Mouse (Mus musculus): ENCODE data around the gene Itpa. TPM values are rescaled to one million over a fixed set of nuclear protein-coding genes. Genes with fewer than 3 reads are reported as not detected.

The Itpa gene
- total RNA-seq (2023): 10.2 and 10.3 TPM in 2 replicates

GRCm38 (mm10) chr2:130667559-130667958, at the start of gene Itpa:
TSS of gene Itpa (plus strand) at chr2:130667610.

GRCm38 (mm10) chr2:130629839-130630203, 37.6 kb upstream of the Itpa start, which contains the start of the genes Fastkd5 and Ubox5:
TSS of gene Fastkd5 (minus strand) at chr2:130630027.
TSS of gene Ubox5 (minus strand) at chr2:130630038.

GRCm38 (mm10) chr2:130642684-130643369, 24.6 kb upstream of the Itpa start, which contains the start of gene Lzts3:
TSS of gene Lzts3 (minus strand) at chr2:130642803.

GRCm38 (mm10) chr2:130664102-130664701, 3.2 kb upstream of the Itpa start, which contains the start of gene Ddrgk1:
TSS of gene Ddrgk1 (minus strand) at chr2:130664659.

GRCm38 (mm10) chr2:130697153-130697810, 29.9 kb downstream of the Itpa start, which contains the start of gene Slc4a11:
TSS of gene Slc4a11 (minus strand) at chr2:130697519.

Other genes with a start within 250 kb of the Itpa start
- 53.6 and 89.6 TPM in 2 replicates for gene Vps16, start 243.3 kb upstream of the Itpa start, total RNA-seq (2023)
- 14.1 and 17.0 TPM in 2 replicates for gene Pced1a, start 242.9 kb upstream of the Itpa start, total RNA-seq (2023)
- gene Ptpra, start 217.3 kb upstream of the Itpa start, total RNA-seq (2023): 66.3 and 68.3 TPM in 2 replicates
- 25.8 and 25.9 TPM in 2 replicates for gene Mrps26, start 103.9 kb upstream of the Itpa start, total RNA-seq (2023)
- not detected in 2 replicates for gene Oxt, start 91.4 kb upstream of the Itpa start, total RNA-seq (2023)
- gene Avp, start 85.1 kb upstream of the Itpa start, total RNA-seq (2023): not detected in 2 replicates
- 2.1 and 2.4 TPM in 2 replicates for gene Fastkd5, start 37.6 kb upstream of the Itpa start, total RNA-seq (2023)
- gene Ubox5, start 37.6 kb upstream of the Itpa start, total RNA-seq (2023): 1.6 and 1.9 TPM in 2 replicates
- gene Lzts3, start 24.8 kb upstream of the Itpa start, total RNA-seq (2023): 0.82 and 1.3 TPM in 2 replicates
- 24.2 and 32.6 TPM in 2 replicates for gene Ddrgk1, start 3.0 kb upstream of the Itpa start, total RNA-seq (2023)
- 0.16 TPM in 1 of 2 replicates, not detected in the other for gene Slc4a11, start 29.9 kb downstream of the Itpa start, total RNA-seq (2023)
- gene 4930402H24Rik, start 238.8 kb downstream of the Itpa start, total RNA-seq (2023): 19.1 and 29.0 TPM in 2 replicates
- 50.4 and 78.9 TPM in 2 replicates for gene Atrn, start 238.9 kb downstream of the Itpa start, total RNA-seq (2023)

All from neutrophil, adult 65 days (primary cell).